Mouse (Mus musculus) heart, postnatal 14 days (tissue): ENCODE results near the gene Ptms. TPM values are rescaled to one million over a fixed set of nuclear protein-coding genes. Genes with fewer than 3 reads are reported as not detected.
"Not testable (repeated sequence)": the region's sequence is repeated elsewhere in the genome, so short reads cannot be mapped to it uniquely, and the experiment has no call there.

ENCODE experiments used
- DNase-seq, 2 experiments: peaks; one replicate each; pipeline ENCODE4 v3.0.0; 2021 to 2022
- intact Hi-C: fragments of 180-260 bp; cut with DNase I; formaldehyde crosslinking; loops from one replicate; pipeline ENCODE4 v1.15.1; 2025
- total RNA-seq, 2 experiments: library from RNA; stranded (reverse); gene quantifications; 2 replicates each; pipeline ENCODE4 v1.2.3; 2021

Ptms gene
- total RNA-seq, 2 experiments from 2014 or later, result 369 to 378 TPM

DNA sequence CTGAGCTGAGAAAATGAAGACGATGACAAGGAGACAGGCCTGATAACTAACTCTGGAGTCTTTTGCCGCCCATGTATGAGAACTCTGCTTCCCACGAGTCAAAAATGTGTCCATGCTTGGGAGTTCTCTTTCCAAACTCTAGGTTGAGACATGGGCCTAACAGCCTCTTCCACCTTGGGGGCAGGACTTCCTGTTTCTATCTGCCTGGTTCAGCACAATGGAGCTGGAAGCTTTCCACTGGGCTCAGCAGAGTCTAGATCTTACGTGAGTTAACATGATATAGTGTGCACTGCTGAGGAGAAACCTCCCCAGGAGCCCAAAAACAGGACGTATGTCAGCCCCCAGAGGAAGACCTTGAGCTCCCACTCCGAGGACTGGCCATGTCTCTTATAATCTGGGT, 6.7 kb downstream of the Ptms start:
- intact Hi-C loops, result no loop called here
- peak in 1 of 2 experiments; percentile 16 for DNase-seq

- no peak for DNase-seq
- intact Hi-C loops, result no loop called here
These were observed 8.2 kb downstream of the Ptms start, which contains the start of gene Lag3 for GRCm38 (mm10) chr6:124911533-124912218. Lag3 (minus strand) TSS chr6:124911705.

- intact Hi-C loops, result no loop called here
- peak in 1 of 2 experiments; percentile 11 for DNase-seq
These were observed 9.9 kb downstream of the Ptms start for GRCm38 (mm10) chr6:124910032-124910431.

GRCm38 (mm10) chr6:124907767-124908166, 12.1 kb downstream of the Ptms start:
- DNase-seq, result no peak
- intact Hi-C loops, result loop anchor here (10.0 kb wide), 1 partner anchor 57 kb away; the partner anchor contains the start of gene Cops7a

DNA sequence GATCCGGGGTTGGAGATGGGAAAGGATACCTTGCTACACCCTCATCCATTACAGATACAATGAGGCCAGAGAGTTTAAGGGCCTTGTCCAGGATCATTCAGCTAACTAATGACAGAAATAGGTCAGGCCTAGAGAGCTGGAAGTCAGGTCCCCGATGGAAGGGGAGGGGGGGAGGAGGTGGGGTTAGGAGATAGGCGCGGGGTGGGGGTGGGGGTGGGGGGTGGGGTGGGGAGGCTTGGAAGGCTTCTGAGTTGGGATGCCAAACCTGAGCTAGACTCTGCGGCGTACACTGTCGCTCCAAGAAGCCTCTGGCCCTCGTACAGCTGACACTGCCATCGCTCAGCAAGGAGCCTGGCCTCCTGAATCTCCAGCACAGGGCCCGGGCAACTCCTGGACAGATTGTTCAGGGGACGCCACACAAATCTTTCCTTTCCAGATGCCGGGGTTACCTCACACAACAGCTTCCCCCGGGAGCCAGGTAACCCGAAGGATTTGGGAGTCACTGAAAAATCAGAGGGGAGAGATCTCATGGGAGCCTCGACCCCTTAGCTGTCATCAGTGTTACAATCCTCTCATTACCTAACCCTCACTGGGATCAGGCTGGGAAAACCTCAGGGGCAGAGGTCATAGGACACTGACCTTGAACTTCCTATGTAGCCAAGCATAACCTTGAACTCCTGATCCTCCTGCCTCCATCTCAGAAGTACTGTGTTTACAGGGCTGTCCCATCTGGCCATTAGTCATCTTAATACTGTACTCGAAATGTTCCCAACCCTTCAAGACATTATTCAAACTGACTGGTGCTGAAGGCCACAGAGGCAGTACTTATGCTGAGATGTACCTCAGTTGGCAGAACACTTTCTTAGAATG, 14.7 kb downstream of the Ptms start:
- intact Hi-C loops, result loop anchor here (1.0 to 10.0 kb wide), 4 partner anchors 25 to 127 kb away; partner anchors contain the start of gene Cops7a
- DNase-seq, result peak in 1 of 2 experiments; percentile 16

DNA sequence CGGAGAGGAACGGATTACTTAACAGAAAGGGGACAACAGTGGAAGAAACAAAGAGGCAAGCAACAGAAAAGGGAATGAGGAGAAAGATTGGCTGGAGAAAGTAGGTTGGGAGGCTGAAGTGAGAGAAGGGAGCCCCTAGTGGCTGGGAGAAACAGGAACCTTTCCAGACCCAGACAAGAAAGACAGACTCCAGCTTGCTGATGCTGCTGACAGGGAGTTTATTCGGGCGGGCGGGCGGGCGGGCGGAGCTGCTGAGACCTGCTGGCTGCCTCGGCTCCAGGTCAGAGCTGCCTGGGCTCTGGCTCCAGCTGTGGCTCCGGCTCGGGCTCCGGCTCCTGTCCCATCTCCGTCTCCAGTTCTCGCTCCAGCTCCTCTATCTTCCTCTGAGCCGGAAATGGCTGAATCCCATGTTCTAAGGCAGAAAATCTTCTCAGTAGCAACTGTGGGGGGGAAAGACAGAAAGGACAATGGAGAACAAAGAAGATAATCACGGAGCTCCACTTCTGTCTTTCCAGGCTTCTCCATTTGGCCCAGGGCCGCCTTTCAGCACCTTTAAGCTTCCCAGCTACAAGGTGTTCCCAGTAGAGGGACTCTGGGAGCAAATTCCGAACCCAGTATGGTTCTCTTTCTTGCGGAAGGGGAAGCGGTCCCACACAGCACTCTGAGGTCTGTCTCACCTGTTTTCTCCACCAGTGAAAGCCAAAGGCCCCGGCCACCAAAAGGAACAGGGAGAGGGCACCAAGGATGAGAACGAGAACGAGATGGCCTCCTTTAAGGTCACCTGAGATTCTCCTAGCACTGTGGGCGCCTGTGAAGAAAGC, 15.5 kb downstream of the Ptms start:
- peak; percentile 72 to 77 for DNase-seq
- intact Hi-C loops, result loop anchor here (1.0 to 10.0 kb wide), 4 partner anchors 26 to 128 kb away; partner anchors contain the start of gene Cops7a

DNA sequence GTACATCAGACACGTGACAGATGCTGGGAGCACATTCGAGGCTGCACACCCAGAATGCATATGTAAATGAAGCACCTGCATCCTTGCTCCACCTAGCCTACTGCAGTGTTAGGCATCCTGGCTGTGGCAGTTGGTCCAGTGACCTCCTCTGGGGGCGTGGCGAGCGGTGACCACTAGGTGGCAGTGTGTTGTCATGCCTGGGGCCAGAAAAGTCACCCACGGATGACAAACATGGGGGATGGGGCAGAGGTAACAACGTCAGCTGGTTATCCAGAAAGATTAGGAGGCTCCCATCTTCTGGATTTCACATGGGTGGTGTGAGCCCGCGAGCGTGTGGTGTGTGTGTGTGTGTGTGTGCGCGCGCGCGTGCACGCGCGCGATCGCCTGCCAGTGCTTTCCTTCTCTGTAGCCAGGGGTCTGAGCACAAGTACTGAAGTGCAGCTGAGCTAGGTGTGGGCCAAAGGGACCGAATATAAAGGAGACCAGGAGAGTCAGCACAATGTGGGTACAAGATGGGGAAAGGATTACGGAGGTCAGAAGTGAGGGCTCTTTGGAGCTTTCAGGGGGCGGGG, 16.2 kb downstream of the Ptms start:
- intact Hi-C loops, result loop anchor here (1.0 to 10.0 kb wide), 6 partner anchors 27 to 179 kb away; partner anchors contain the start of gene Cops7a
- DNase-seq, result peak; percentile 94 to 99

GRCm38 (mm10) chr6:124901851-124902250, 18.1 kb downstream of the Ptms start:
- DNase-seq, result no peak
- intact Hi-C loops, result loop anchor here (2.0 to 10.0 kb wide), 4 partner anchors 41 to 130 kb away; partner anchors contain the start of gene Cops7a

DNA sequence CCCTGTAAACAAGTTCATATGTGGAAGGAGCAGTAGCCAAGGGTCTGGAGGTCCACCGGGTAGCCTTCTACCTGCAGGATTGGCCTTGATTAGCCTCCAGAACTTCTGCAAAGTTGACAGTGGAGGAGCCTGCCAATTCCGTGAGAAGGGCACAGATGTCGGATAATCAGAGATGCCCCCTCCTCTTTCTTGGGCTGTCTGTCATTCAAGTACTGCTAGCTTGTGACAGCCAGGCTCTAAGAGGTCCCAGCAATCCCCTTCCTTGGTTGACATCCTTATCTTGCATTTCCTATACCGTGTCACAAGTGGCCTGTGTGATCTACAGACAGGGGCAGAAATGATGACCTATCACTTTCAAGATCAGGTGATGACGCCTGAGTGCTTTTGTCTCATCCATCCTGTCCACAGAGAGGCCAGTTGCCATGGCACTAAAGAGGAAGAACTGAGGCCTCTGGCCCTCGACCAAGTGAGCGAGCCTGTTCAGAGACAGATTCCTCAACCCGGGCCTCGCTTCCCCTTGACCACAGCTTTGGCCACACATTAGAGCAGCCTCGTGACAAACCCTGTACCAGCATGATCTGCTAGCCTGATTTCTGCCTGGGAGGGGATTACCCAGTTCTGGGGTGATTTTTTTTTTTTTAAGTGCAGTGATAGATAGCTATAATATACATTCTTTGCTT, 19.0 kb downstream of the Ptms start:
- DNase-seq, result peak; percentile 25 to 35
- intact Hi-C loops, result loop anchor here (5.0 to 10.0 kb wide), 3 partner anchors 64 to 131 kb away; partner anchors contain the start of gene Cops7a

- intact Hi-C loops, result loop anchor here (5.0 to 10.0 kb wide), 3 partner anchors 65 to 132 kb away; partner anchors contain the start of gene Cops7a
- DNase-seq, result no peak
These were observed 19.7 kb downstream of the Ptms start for GRCm38 (mm10) chr6:124900056-124900800.

GRCm38 (mm10) chr6:124898359-124898758, 21.5 kb downstream of the Ptms start:
- intact Hi-C loops, result no loop called here
- DNase-seq, result no peak

DNA sequence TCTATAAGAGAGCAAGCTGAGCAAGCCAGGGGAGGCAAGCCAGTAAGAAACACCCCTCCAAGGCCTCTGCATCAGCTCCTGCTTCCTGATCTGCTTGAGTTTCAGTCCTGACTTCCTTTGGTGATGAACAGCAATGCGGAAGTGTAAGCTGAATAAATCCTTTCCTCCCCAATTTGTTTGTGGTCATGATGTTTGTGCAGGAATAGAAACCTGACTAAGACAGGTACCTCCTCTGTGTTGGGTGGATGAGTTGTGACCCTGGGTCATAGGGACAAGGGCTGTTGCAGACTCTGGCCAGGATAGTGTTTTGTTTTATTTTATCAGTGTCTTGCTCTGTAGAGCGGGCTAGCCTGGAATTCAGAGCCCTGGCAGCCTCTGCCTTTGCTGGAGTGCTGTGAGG, 25.8 kb downstream of the Ptms start:
- DNase-seq, result not testable (repeated sequence)

GRCm38 (mm10) chr6:124890997-124891396, 28.9 kb downstream of the Ptms start:
- intact Hi-C loops, result no loop called here
- DNase-seq, result no peak

More for the DNA sequence above, 25.8 kb downstream of the Ptms start:
- intact Hi-C loops, result not testable (repeated sequence)

- intact Hi-C loops, result no loop called here
- DNase-seq, result no peak
These were observed 31.3 kb downstream of the Ptms start for GRCm38 (mm10) chr6:124888555-124889125.

DNA sequence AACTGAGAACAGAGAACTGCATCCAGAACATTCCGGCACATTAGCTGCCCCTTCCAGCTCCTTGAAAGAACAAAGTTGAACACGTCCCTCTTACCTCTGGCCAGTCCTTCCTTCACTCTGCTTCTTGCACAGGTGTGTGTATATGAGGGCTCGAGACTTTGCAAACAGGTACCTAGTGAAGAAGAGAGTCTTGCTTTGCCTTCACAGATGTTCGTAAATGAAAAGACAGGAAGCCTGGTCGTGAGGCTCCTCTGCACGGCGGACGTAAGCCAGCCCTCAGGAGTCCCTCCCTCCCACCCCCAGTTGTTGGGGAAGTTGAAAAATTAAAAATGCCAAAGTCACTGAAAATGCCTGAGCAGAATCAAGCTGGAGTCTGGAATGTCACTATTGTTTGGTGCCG, 31.9 kb downstream of the Ptms start, which contains the start of gene Cd4:
Gene Cd4 (minus strand): TSS at position 236 of the 400 bp plus-strand sequence.
- no peak for DNase-seq
- intact Hi-C loops, result no loop called here

DNA sequence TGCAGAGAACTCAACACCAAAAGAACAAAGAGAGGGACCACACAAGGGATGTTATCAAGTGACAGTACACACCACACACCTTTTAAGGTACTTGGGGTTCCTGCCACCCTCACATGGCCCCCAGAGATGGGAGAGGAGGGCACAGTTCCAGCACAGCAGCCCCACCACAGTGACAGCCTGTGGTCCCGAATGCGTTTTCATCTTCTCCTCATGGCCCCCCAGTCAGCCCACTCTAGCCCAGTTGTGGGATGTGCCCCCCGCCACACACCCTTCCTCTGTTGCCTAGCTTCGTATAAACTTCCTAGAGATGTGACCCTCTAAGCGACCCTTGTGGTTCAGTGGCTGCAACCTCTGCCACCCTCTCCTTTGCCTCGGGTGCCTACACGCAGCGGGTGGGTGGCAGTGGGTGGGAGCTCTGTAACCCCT, 33.9 kb downstream of the Ptms start:
- DNase-seq, result no peak
- intact Hi-C loops, result no loop called here

DNA sequence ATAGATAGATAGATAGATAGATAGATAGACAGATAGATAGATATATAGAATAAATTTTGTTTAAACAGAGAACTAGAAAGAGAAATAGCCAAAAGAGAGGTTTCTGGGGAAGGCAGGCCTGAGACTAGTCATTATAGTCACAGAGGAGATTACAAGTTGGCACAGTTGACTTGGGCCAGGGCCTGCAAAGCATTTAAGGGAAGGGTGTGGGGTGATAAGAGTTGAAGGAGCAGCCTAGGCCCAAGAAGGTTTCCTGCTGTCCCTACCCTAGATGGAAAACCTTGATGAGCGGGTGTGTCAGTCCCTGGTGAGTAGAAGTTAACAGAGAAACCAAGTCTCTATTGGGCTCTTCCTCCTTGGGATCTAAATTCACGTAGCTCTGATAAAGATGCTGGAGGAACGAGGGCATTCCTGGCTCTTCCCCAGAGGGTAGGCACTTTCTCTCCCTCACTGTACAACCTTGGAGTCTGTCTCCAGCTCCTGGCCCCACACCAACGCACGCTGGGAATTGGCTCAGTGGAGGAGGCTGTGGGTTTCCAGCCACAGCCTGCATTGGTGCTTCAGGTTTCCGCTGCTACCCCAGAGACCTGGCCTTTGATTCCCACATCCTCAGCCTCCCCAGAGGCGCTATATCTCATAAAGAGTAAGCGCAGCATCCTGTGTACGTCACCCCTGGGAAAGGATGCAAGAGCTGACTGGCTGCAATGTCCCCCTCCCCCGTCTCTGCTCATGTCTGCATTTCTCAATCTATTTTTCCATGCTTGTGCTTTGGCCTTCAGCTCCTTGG, 35.0 kb downstream of the Ptms start:
- DNase-seq, result peak; percentile 30 to 64

More for the DNA sequence above, 35.0 kb downstream of the Ptms start:
- intact Hi-C loops, result no loop called here
